Mouse (Mus musculus) C2C12 (cell line): Measurements from ENCODE around the gene Nrg3. TPM values are rescaled to one million over a fixed set of nuclear protein-coding genes. Genes with fewer than 3 reads are reported as not detected.

Experiments used
- H3K27me3 ChIP-seq: one replicate; pipeline ENCODE4 v1.6.1; 2011; ENCODE audit not compliant: control insufficient read depth, insufficient read depth, insufficient read length
- H3K36me3 ChIP-seq: one replicate; pipeline ENCODE4 v1.6.1; 2011; ENCODE audit not compliant: control insufficient read depth, insufficient read depth
- H3K4me3 ChIP-seq: one replicate; pipeline ENCODE4 v1.5.1; 2011; ENCODE audit warnings: mild to moderate bottlenecking, control low read depth; ENCODE audit not compliant: poor library complexity, insufficient read depth, severe bottlenecking
- H3K79me2 ChIP-seq: one replicate; pipeline ENCODE4 v1.6.1; 2011; ENCODE audit not compliant: control insufficient read depth, insufficient read depth
- H3K79me3 ChIP-seq: one replicate; pipeline ENCODE4 v1.6.1; 2011; ENCODE audit warnings: low read depth, control low read depth
- H3ac ChIP-seq: one replicate; pipeline ENCODE3; 2011; ENCODE audit warnings: low read depth; ENCODE audit not compliant: control insufficient read depth, insufficient read length
- CEBPB ChIP-seq: IDR thresholded peaks from one replicate; pipeline ENCODE4 v1.6.1; 2011; ENCODE audit warnings: low read depth, mild to moderate bottlenecking, control low read depth, moderate library complexity
- CTCF ChIP-seq: IDR thresholded peaks from one replicate; pipeline ENCODE4 v1.5.1; 2011; ENCODE audit not compliant: control insufficient read depth, insufficient read depth, insufficient read length
- FOSL1 ChIP-seq: IDR thresholded peaks from one replicate; pipeline ENCODE4 v1.8.0; 2011; ENCODE audit warnings: mild to moderate bottlenecking, low read length; ENCODE audit not compliant: poor library complexity, insufficient read depth, severe bottlenecking
- MAX ChIP-seq: IDR thresholded peaks from one replicate; pipeline ENCODE4 v1.6.1; 2011; ENCODE audit warnings: mild to moderate bottlenecking, control low read depth
- MYOD1 ChIP-seq: IDR thresholded peaks from one replicate; pipeline ENCODE4 v1.6.1; 2011; ENCODE audit warnings: low read depth; ENCODE audit not compliant: control insufficient read depth, insufficient read length
- MYOG ChIP-seq: IDR thresholded peaks from one replicate; pipeline ENCODE4 v1.6.1; 2011; ENCODE audit not compliant: control insufficient read depth, insufficient read length; ENCODE audit errors: extremely low read depth
- USF1 ChIP-seq: IDR thresholded peaks from one replicate; pipeline ENCODE4 v1.6.1; 2011; ENCODE audit warnings: low read depth, mild to moderate bottlenecking, control low read depth, moderate library complexity
- polyA plus RNA-seq: library from polyadenylated mRNA; unstranded; fragments of >200 nt; fragmentation: generic; extraction: Trizol; gene quantifications from one replicate; pipeline ENCODE4 v1.2.1, GENCODE M21; 2012; ENCODE audit warnings: missing spikeins

Gene Nrg3
- polyA plus RNA-seq, 1 experiment, result not detected

DNA sequence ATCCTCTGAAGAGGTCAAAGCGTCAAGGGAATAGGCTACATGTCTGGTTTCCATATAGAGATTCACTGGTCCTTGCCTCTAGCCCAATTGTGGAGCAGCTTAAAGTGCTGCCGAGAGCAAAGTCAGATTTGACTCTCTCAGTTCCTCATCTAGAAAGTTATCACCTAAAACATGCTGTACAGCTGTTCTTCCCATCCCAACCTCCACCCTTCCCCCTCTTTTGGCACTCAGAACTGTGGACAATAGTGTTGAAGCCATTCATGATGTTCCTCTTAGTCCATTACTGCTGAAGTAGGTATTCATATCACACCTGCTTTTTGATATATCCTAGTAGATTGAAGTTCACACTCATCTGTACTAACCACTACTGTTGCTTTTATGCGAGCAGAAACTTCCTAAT is 896.1 kb downstream of the Nrg3 start:
- H3K79me2 ChIP-seq, result no peaks in the 10 kb centered on the region
- TF ChIP-seq FOSL1, result no peak
- no peaks in the 10 kb centered on the region for H3K36me3 ChIP-seq
- H3ac ChIP-seq, result no peak overlapping the region
- no peak overlapping the region for H3K4me3 ChIP-seq
- no peaks in the 10 kb centered on the region for H3K79me3 ChIP-seq
- H3K27me3 ChIP-seq, result no peaks in the 10 kb centered on the region

DNA sequence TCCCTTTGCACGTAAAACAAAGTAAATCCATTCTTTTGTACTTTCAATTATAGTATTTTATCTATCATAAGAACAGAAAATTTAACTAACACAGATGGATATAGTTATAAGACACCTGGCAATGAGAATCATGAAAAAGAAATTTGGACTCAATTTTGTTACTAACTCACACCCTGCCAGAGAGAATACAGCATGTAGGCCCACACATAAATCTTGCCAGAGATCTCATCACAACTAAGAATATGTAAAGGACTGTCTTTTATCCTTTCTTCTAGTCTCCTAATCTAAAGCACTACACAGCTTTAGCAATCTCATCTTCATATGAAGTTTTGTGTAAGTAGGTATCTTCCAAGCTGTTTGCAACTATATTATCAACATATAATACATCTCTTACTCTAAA is 904.7 kb downstream of the Nrg3 start:
- Histone ChIP-seq H3K36me3 (no peaks in the 10 kb centered on the region), H3K79me3 (no peaks in the 10 kb centered on the region), H3ac (no peak overlapping the region), H3K27me3 (no peaks in the 10 kb centered on the region), H3K4me3 (no peak overlapping the region), H3K79me2 (no peaks in the 10 kb centered on the region)
- TF ChIP-seq MYOD1, result no peak
- TF ChIP-seq FOSL1, result no peak
- no peak for TF ChIP-seq CTCF
- no peak for TF ChIP-seq CEBPB
- no peak for TF ChIP-seq MYOG
- TF ChIP-seq MAX, result no peak
- TF ChIP-seq USF1, result no peak

DNA sequence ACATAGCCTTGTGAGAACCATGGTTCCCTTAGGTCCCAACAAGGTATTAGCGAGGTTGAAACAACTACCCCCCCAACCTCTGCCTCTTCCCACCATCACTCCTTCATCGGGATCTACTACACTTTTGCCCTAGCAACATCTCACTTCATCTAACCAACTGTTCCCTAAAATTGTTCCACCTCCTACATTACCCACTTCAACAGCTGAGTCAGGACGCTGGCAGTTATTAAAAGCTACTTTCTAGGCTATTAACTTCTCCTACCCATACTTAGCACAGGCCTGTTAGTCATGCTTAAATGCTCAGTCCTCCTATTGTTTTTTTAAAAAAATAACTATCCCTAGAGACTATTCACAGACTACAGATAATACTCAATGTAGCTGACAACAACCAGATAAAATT is 906.7 kb downstream of the Nrg3 start:
- Histone ChIP-seq H3K36me3 (no peaks in the 10 kb centered on the region), H3K4me3 (no peak overlapping the region), H3K79me3 (no peaks in the 10 kb centered on the region), H3K79me2 (no peaks in the 10 kb centered on the region), H3ac (no peak overlapping the region), H3K27me3 (no peaks in the 10 kb centered on the region)
- no peak for TF ChIP-seq USF1
- TF ChIP-seq CTCF, result no peak
- TF ChIP-seq MYOD1, result no peak
- TF ChIP-seq MAX, result no peak
- no peak for TF ChIP-seq FOSL1
- no peak for TF ChIP-seq CEBPB
- no peak for TF ChIP-seq MYOG

DNA sequence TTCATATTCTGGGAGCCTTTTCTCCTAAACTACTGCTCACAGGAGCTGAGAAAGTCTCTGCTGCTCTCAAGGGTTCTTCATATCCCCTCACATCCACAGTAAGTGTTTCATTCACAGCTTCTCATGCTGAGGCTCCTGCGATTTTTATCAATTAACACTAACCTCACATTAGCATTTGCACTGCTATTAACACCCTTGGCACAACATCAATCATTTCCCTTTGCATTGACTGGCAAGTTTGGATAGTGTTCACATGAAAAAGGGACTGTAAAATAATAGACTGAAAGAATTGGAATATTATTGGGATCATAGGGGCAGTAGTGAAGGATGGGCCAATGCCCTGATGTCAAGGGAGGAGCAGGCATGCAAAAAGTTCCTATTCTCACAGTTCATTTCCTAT is 918.3 kb downstream of the Nrg3 start:
- Histone ChIP-seq H3K79me3 (no peaks in the 10 kb centered on the region), H3K27me3 (no peaks in the 10 kb centered on the region), H3K36me3 (no peaks in the 10 kb centered on the region), H3K4me3 (no peak overlapping the region), H3ac (no peak overlapping the region), H3K79me2 (no peaks in the 10 kb centered on the region)
- TF ChIP-seq CEBPB, result no peak
- no peak for TF ChIP-seq MYOG
- TF ChIP-seq MYOD1, result no peak
- TF ChIP-seq USF1, result no peak
- no peak for TF ChIP-seq FOSL1
- TF ChIP-seq MAX, result no peak
- TF ChIP-seq CTCF, result no peak

DNA sequence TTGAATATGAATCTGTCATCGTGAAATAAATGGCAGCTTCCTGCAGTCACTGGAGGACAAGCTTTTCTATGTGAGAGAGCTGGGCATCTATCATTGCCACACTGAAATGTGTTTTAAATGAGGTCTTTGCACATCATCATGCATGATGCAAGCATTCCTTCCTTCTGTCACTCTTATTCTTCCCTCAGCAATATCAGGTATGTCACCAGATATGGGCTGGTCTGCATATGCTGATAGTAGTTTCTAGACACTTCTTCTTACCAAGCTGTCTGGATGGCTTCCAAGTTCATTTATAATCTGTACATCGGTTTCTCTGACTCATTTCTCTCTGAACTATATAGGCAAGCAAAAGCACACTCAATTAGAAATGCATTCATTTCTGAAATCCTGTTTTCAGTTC is 925.6 kb downstream of the Nrg3 start:
- no peak for TF ChIP-seq CTCF
- no peak for TF ChIP-seq MYOD1
- TF ChIP-seq MYOG, result no peak
- Histone ChIP-seq H3K36me3 (no peaks in the 10 kb centered on the region), H3ac (no peak overlapping the region), H3K79me3 (no peaks in the 10 kb centered on the region), H3K4me3 (no peak overlapping the region), H3K79me2 (no peaks in the 10 kb centered on the region), H3K27me3 (no peaks in the 10 kb centered on the region)

DNA sequence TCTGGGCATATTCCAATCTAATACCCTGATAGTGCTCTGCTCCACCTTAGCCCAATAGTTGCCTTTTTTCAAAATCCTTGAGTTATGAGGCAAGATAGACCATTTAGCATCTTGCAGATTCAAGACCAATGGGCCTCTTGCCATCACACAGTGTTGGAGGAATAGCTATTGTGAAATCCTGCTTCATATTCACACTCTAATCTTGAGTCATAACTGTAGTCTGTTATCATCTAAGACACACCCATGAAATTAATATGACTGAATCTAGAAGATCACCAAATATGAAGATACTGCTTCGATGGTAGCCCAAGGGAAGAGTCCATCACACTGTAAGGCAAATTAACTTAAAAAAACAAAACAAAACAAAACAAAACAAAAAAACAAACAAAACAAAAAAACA is 937.7 kb downstream of the Nrg3 start:
- no peak for TF ChIP-seq CTCF
- no peak for TF ChIP-seq MYOD1
- no peak for TF ChIP-seq MAX
- no peak for TF ChIP-seq MYOG
- no peak for TF ChIP-seq CEBPB
- no peak for TF ChIP-seq USF1
- no peak for TF ChIP-seq FOSL1
- no peaks in the 10 kb centered on the region for H3K79me2 ChIP-seq

More for the DNA sequence above, 937.7 kb downstream of the Nrg3 start:
- Histone ChIP-seq H3K36me3 (no peaks in the 10 kb centered on the region), H3K4me3 (no peak overlapping the region), H3K79me3 (no peaks in the 10 kb centered on the region), H3ac (no peak overlapping the region), H3K27me3 (no peaks in the 10 kb centered on the region)
